Mouse (Mus musculus) central nervous system, embryonic 11.5 days (tissue): Measurements from ENCODE around the gene Ndufs4. TPM values are rescaled to one million over a fixed set of nuclear protein-coding genes. Genes with fewer than 3 reads are reported as not detected.

Experiments used
- polyA plus RNA-seq: library from polyadenylated mRNA; depleted of rRNA; stranded (reverse); fragments of >200 nt; gene quantifications from 2 replicates; pipeline ENCODE4 v1.2.3, GENCODE M21; 2012; rRNA removed

Gene Ndufs4
- polyA plus RNA-seq: 133 and 206 TPM in 2 replicates

GRCm38 (mm10) chr13:114388211-114388965 lies at the start of gene Ndufs4:
Ndufs4 (minus strand) TSS chr13:114388258.

Other genes with a start within 250 kb of the Ndufs4 start
- gene Fst, start 70.7 kb upstream of the Ndufs4 start, polyA plus RNA-seq: 16.3 and 26.7 TPM in 2 replicates